Mouse (Mus musculus): ENCODE results near the gene Cma1.
"Not testable (repeated sequence)": the region's sequence is repeated elsewhere in the genome, so short reads cannot be mapped to it uniquely, and the experiment has no call there.

DNA sequence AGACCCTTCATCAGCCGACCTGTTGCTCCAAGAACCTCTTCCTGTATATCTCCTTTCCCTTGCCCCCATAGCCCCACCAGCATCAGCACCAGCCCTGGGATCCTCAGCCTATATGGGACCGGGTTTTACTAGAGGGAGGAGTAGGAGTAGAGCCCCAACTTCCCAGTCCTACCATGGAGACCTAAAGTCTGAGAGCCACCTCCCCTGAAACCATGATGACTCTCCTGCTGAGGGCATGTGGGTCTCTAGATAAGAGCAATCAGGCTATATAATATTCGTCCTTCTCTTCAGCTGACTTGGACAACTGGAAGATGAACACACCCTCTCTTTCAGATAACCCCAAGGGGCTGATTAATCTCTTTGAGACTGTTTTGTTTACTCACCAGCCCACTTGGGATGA lies 43.0 kb upstream of the Cma1 start:
- not testable (repeated sequence) for TF ChIP-seq CTCF (IDR thresholded peaks at IDR 0.05); POLR2A (IDR thresholded peaks at IDR 0.05; ENCODE audit: insufficient read depth, low read depth, low read length)
